ENCODE assay signal across 8 mouse cellular contexts in the genomic region with DNA sequence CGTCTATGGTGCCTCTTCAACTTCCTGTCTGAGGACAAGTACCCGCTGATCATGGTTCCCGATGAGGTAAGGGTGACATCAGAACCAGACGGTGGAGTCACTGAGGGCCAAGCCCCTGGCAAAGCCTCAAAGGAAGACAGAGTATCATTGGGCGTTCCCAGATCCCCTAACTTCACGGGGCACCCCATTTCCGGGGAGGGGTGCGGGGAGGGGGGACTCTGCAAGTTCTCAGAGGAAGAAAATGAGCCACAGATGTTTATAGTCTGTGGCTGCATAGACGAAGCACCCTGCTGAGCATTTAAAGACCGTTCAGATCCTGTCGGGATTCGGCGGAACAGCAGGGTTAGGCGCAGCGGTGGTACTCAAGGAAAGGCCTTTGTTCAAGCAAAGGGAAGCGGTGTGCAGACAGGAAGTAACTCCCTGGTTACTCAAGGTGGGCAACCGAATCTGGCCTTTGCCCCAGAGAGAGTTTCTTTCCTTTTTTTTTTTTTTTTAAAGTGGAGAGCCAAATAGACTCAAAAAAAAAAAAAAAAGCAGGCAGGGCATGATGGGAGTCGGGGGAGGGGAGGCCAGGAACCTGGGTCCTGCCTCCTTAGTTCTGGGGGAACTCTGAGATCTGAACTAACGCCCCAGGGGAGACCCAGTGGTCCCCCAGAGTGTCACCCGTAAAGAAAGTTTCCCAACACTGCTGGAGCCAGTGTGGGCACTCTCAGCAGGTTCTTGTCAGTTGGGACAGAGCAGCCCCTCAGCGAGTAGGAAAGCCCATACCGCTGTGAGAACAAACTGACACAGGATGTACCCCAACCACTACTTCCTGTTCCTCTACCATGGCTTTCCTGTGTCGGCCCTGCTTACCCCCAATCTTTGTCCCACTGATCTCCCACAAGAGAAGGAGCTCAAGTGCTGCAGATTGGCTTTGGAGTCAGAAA. TPM values are rescaled to one million over a fixed set of nuclear protein-coding genes. Genes with fewer than 3 reads are reported as not detected.
A peak's percentile ranks its signal among the peaks of the same experiment; 100 is the strongest.
DNase-seq lines count a peak whose midpoint lies in the region; ATAC-seq and TF ChIP-seq lines count a peak whose summit lies in the region.

No protein-coding gene starts in this region.

- peaks cover 8% of the 10 kb centered on the region for H3K4me1 ChIP-seq in hindbrain, embryonic 13.5 days (replicated peaks)
- 0 out of 2 replicates have a peak, but pooled peaks cover 2% of the 10 kb centered on the region for H3K4me1 ChIP-seq in hindbrain, embryonic 14.5 days (replicated peaks; ENCODE audit: control insufficient read depth, insufficient read depth, low read length)
- H3K4me1 ChIP-seq in bone marrow macrophage, adult 2 months (ENCODE audit: control insufficient read depth, insufficient read depth, low read length) = peaks cover 17% of the 10 kb centered on the region
- peaks cover 7% of the 10 kb centered on the region for H3K4me1 ChIP-seq in intestine, embryonic 14.5 days (replicated peaks; ENCODE audit: control insufficient read depth, insufficient read depth, low read length)

- H3K36me3 ChIP-seq in hindbrain, embryonic 13.5 days = no peaks in the 10 kb centered on the region
- no peaks in the 10 kb centered on the region for H3K36me3 ChIP-seq in hindbrain, embryonic 14.5 days (replicated peaks; ENCODE audit: control insufficient read depth, insufficient read depth)
- no peaks in the 10 kb centered on the region for H3K36me3 ChIP-seq in intestine, embryonic 14.5 days (ENCODE audit: control insufficient read depth, insufficient read depth, low read length)

- no peak for ATAC-seq in hindbrain, embryonic 13.5 days (ENCODE audit: low FRiP score)
- ATAC-seq in hindbrain, embryonic 14.5 days (ENCODE audit: low FRiP score) = no peak
- no peak for ATAC-seq in intestine, embryonic 14.5 days (replicated peaks; ENCODE audit: low FRiP score, low TSS enrichment, low read depth)
- peak; percentile 58 for ATAC-seq in megakaryocyte-erythroid progenitor cell, adult 5-6 weeks (replicated peaks; ENCODE audit: low FRiP score, low TSS enrichment, poor library complexity, severe bottlenecking)

- H3K4me2 ChIP-seq in hindbrain, embryonic 13.5 days = peak overlapping the region; percentile 11; the same call in 1 of the 2 replicates
- no peak overlapping the region for H3K4me2 ChIP-seq in hindbrain, embryonic 14.5 days (replicated peaks)
- peak overlapping the region; percentile 33 for H3K4me2 ChIP-seq in intestine, embryonic 14.5 days (ENCODE audit: low read length)

- 30% methylated on average over 23 of the region's 23 CpGs for WGBS in hindbrain, embryonic 13.5 days
- WGBS in hindbrain, embryonic 14.5 days = 32% methylated on average over 23 of the region's 23 CpGs
- 27% methylated on average over 23 of the region's 23 CpGs for WGBS in intestine, embryonic 14.5 days

- DNase-seq in hindbrain, embryonic 14.5 days (ENCODE audit: low spot score) = no peak
- DNase-seq in intestine, embryonic 14.5 days (ENCODE audit: low spot score) = no peak
- peak; percentile 94 for DNase-seq in thymus, postnatal 0 days (ENCODE audit: low spot score)
- no peak for DNase-seq in left cerebral cortex, adult 18-20 months (ENCODE audit: low spot score in 2 of 2)
- no peak for DNase-seq in gastrocnemius, postnatal 4 days (ENCODE audit: low spot score in 2 of 2)

- no peak for TF ChIP-seq POLR2A in bone marrow macrophage, adult 2 months (IDR thresholded peaks at IDR 0.05; ENCODE audit: borderline replicate concordance, low read depth, low read length)

- H3K27ac ChIP-seq in hindbrain, embryonic 13.5 days = peak overlapping the region; percentile 20; the same call in 1 of the 2 replicates
- no peak overlapping the region for H3K27ac ChIP-seq in hindbrain, embryonic 14.5 days
- H3K27ac ChIP-seq in bone marrow macrophage, adult 2 months (ENCODE audit: insufficient read depth, low read depth, low read length) = peak overlapping the region; percentile 24; the same call in 1 of the 2 replicates
- no peak overlapping the region; the same call in 1 of the 2 replicates for H3K27ac ChIP-seq in intestine, embryonic 14.5 days (ENCODE audit: low read depth)

- H3K27me3 ChIP-seq in hindbrain, embryonic 13.5 days = peaks cover 21% of the 10 kb centered on the region
- no peaks in the 10 kb centered on the region for H3K27me3 ChIP-seq in hindbrain, embryonic 14.5 days (ENCODE audit: control insufficient read depth, insufficient read depth, low read length)
- no peaks in the 10 kb centered on the region for H3K27me3 ChIP-seq in intestine, embryonic 14.5 days (replicated peaks; ENCODE audit: control insufficient read depth, insufficient read depth, low read length)

- TF ChIP-seq CTCF in bone marrow macrophage, adult 2 months (IDR thresholded peaks at IDR 0.05; ENCODE audit: low read depth, low read length) = no peak

- no peak overlapping the region for H3K9ac ChIP-seq in hindbrain, embryonic 13.5 days
- no peak overlapping the region for H3K9ac ChIP-seq in hindbrain, embryonic 14.5 days
- no peak overlapping the region for H3K9ac ChIP-seq in intestine, embryonic 14.5 days (ENCODE audit: low read length)

- no peak overlapping the region for H3K4me3 ChIP-seq in hindbrain, embryonic 13.5 days
- no peak overlapping the region for H3K4me3 ChIP-seq in hindbrain, embryonic 14.5 days (replicated peaks; ENCODE audit: low read length)
- H3K4me3 ChIP-seq in bone marrow macrophage, adult 2 months (ENCODE audit: insufficient read depth, low read length) = peak overlapping the region; percentile 25; the same call in 1 of the 2 replicates
- no peak overlapping the region for H3K4me3 ChIP-seq in intestine, embryonic 14.5 days (ENCODE audit: low read depth, low read length)

- H3K9me3 ChIP-seq in hindbrain, embryonic 13.5 days = no peaks in the 10 kb centered on the region
- no peaks in the 10 kb centered on the region for H3K9me3 ChIP-seq in hindbrain, embryonic 14.5 days (ENCODE audit: control insufficient read depth, low read length)
- H3K9me3 ChIP-seq in intestine, embryonic 14.5 days (ENCODE audit: control insufficient read depth, low read length) = no peaks in the 10 kb centered on the region

RNA-seq across cellular contexts. Expression of a gene that starts 10.4 kb away (rescaled TPM):
- polyA plus RNA-seq in hindbrain, embryonic 13.5 days (2015; fragmentation: Nextera tagmentation; extraction: Ambion mirVana) = 5.8 and 6.6 TPM in 2 replicates
- polyA plus RNA-seq in hindbrain, embryonic 14.5 days (2014; fragmentation: Nextera tagmentation; extraction: Ambion mirVana) = 4.3 and 6.5 TPM in 2 replicates
- 41.4 and 44.7 TPM in 2 replicates for polyA plus RNA-seq in bone marrow macrophage, adult 2 months (2012; ENCODE audit: insufficient read depth, insufficient read length, missing spikeins)
- polyA plus RNA-seq in intestine, embryonic 14.5 days (2014; fragmentation: Nextera tagmentation; extraction: Ambion mirVana) = 1.9 and 2.6 TPM in 2 replicates
- 24.5 and 35.1 TPM in 2 replicates for total RNA-seq in megakaryocyte-erythroid progenitor cell, adult 5-6 weeks (2014; fragmentation: Nextera tagmentation)
- total RNA-seq in megakaryocyte-erythroid progenitor cell, adult 5-6 weeks (2017) = 41.1 and 80.3 TPM in 2 replicates
- polyA plus RNA-seq in thymus, postnatal 0 days (2015; fragmentation: Nextera tagmentation; extraction: Ambion mirVana) = 201 and 234 TPM in 2 replicates
- total RNA-seq in left cerebral cortex, adult 18-20 months (2021) = 1 to 10 TPM; 3.1 to 4.1 TPM
- 1 to 10 TPM; 4.7 to 4.8 TPM for total RNA-seq in gastrocnemius, postnatal 4 days (2021)

RNA-seq across cellular contexts. Expression of a gene that starts 14.5 kb away (rescaled TPM):
- 1.5 and 2.1 TPM in 2 replicates for polyA plus RNA-seq in hindbrain, embryonic 13.5 days (2015; fragmentation: Nextera tagmentation; extraction: Ambion mirVana)
- polyA plus RNA-seq in hindbrain, embryonic 14.5 days (2014; fragmentation: Nextera tagmentation; extraction: Ambion mirVana) = 1.6 and 1.8 TPM in 2 replicates
- 29.5 and 30.6 TPM in 2 replicates for polyA plus RNA-seq in bone marrow macrophage, adult 2 months (2012; ENCODE audit: insufficient read depth, insufficient read length, missing spikeins)
- 2.1 and 2.5 TPM in 2 replicates for polyA plus RNA-seq in intestine, embryonic 14.5 days (2014; fragmentation: Nextera tagmentation; extraction: Ambion mirVana)
- 7.6 and 9.7 TPM in 2 replicates for total RNA-seq in megakaryocyte-erythroid progenitor cell, adult 5-6 weeks (2014; fragmentation: Nextera tagmentation)
- total RNA-seq in megakaryocyte-erythroid progenitor cell, adult 5-6 weeks (2017) = 1.7 and 2.0 TPM in 2 replicates
- 2.3 and 3.0 TPM in 2 replicates for polyA plus RNA-seq in thymus, postnatal 0 days (2015; fragmentation: Nextera tagmentation; extraction: Ambion mirVana)
- 10 to 100 TPM; 27.9 to 28.6 TPM for total RNA-seq in left cerebral cortex, adult 18-20 months (2021)
- total RNA-seq in gastrocnemius, postnatal 4 days (2021) = 10 to 100 TPM; 34.3 to 37.6 TPM

RNA-seq across cellular contexts. Expression of a gene that starts 41.1 kb away (rescaled TPM):
- polyA plus RNA-seq in hindbrain, embryonic 13.5 days (2015; fragmentation: Nextera tagmentation; extraction: Ambion mirVana) = 40.2 and 41.6 TPM in 2 replicates
- polyA plus RNA-seq in hindbrain, embryonic 14.5 days (2014; fragmentation: Nextera tagmentation; extraction: Ambion mirVana) = 40.9 and 41.3 TPM in 2 replicates
- 7.7 and 12.0 TPM in 2 replicates for polyA plus RNA-seq in bone marrow macrophage, adult 2 months (2012; ENCODE audit: insufficient read depth, insufficient read length, missing spikeins)
- 31.8 and 32.4 TPM in 2 replicates for polyA plus RNA-seq in intestine, embryonic 14.5 days (2014; fragmentation: Nextera tagmentation; extraction: Ambion mirVana)
- 17.5 and 27.0 TPM in 2 replicates for total RNA-seq in megakaryocyte-erythroid progenitor cell, adult 5-6 weeks (2014; fragmentation: Nextera tagmentation)
- 8.7 and 13.3 TPM in 2 replicates for total RNA-seq in megakaryocyte-erythroid progenitor cell, adult 5-6 weeks (2017)
- 15.0 and 17.8 TPM in 2 replicates for polyA plus RNA-seq in thymus, postnatal 0 days (2015; fragmentation: Nextera tagmentation; extraction: Ambion mirVana)
- 100 to 1,000 TPM; 111 to 116 TPM for total RNA-seq in left cerebral cortex, adult 18-20 months (2021)
- total RNA-seq in gastrocnemius, postnatal 4 days (2021) = 10 to 100 TPM; 31.7 to 38.2 TPM

Comparison
In these comparisons a context has a peak if more than half of its experiments do, and no peak if none do; other contexts are left out.
1. H3K27ac ChIP-seq: peak in hindbrain, embryonic 13.5 days (single experiment) and bone marrow macrophage, adult 2 months (single experiment); none in hindbrain, embryonic 14.5 days (single experiment) and intestine, embryonic 14.5 days (single experiment).